In the genomic region with DNA sequence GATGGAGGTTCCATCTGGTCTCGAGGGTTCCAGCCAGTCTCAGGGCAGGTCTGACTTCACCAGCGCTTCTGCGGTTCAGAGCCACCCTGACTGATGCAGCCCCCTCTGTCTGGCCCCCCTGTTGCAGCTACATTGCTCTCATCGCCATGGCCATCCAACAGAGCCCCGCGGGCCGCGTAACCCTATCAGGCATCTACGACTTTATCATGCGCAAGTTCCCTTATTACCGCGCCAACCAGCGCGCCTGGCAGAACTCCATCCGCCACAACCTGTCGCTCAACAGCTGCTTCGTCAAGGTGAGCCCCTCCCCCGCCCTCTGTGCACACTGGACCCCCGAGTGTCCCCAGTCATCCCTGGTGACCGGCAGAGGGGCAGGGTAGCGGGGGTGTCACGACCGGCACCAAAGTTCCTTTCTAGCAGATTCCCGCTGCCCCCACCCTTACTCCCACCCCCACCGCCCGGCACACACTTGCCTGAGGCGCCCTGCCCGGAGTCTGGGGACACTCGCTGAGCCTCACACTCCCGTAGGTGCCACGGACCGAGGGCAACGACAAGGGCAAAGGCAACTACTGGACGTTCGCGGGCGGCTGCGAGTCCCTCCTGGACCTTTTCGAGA, we compare ENCODE assay signal across 7 mouse cellular contexts. TPM values are rescaled to one million over a fixed set of nuclear protein-coding genes. Genes with fewer than 3 reads are reported as not detected.
A peak's percentile ranks its signal among the peaks of the same experiment; 100 is the strongest.
DNase-seq lines count a peak whose midpoint lies in the region; ATAC-seq lines count a peak whose summit lies in the region.

No protein-coding gene starts in this region.

- peak; percentile 10 for DNase-seq in ES-CJ7 (ENCODE audit: low read depth, low spot score)
- DNase-seq in ZHBTc4 (ENCODE audit: low read depth, low spot score) = peak; percentile 51
- peak; percentile 28 for DNase-seq in heart, postnatal 4 days
- no peak for DNase-seq in urinary bladder, adult 2 months (ENCODE audit: low spot score)
- no peak for DNase-seq in spleen, postnatal 10 days (ENCODE audit: low spot score in 2 of 2)
- DNase-seq in lung, adult 18-20 months = no peak

- ATAC-seq in megakaryocyte, adult 5-6 weeks (ENCODE audit: poor library complexity, severe bottlenecking) = peak; percentile 79

RNA-seq across cellular contexts. Expression of gene Gm5294, which starts 0.9 kb away (rescaled TPM):
- not detected for total RNA-seq in heart, postnatal 4 days (2021)
- not detected in 2 replicates for total RNA-seq in megakaryocyte, adult 5-6 weeks (2015)
- total RNA-seq in megakaryocyte, adult 5-6 weeks (2017) = 1.2 TPM in 1 of 2 replicates, not detected in the other
- not detected in 2 replicates for polyA plus RNA-seq in urinary bladder, adult 2 months (2012; rRNA removed)

Comparison
In these comparisons a context has a peak if more than half of its experiments do, and no peak if none do; other contexts are left out.
1. DNase-seq: peak in ES-CJ7 (single experiment), ZHBTc4 (single experiment) and heart, postnatal 4 days (single experiment); none in urinary bladder, adult 2 months (single experiment), spleen, postnatal 10 days (0 of 2) and lung, adult 18-20 months (0 of 2).